Comparison of ENCODE assay signal across 7 mouse cellular contexts in genomic region chr5:114773780-114774179, GRCm38 (mm10). TPM values are rescaled to one million over a fixed set of nuclear protein-coding genes. Genes with fewer than 3 reads are reported as not detected.
A peak's percentile ranks its signal among the peaks of the same experiment; 100 is the strongest.
DNase-seq lines count a peak whose midpoint lies in the region; ATAC-seq and TF ChIP-seq lines count a peak whose summit lies in the region.

No protein-coding gene starts in this region.

- H3K27me3 ChIP-seq in lung, embryonic 14.5 days (ENCODE audit: insufficient read depth, low read length): no peaks in the 10 kb centered on the region
- no peaks in the 10 kb centered on the region for H3K27me3 ChIP-seq in embryonic facial prominence, embryonic 12.5 days
- H3K27me3 ChIP-seq in hindbrain, embryonic 12.5 days: no peaks in the 10 kb centered on the region

- intact Hi-C loops in gastrocnemius, postnatal 36 days (cut with DNase I): no loop called here

- peak overlapping the region; percentile 97 for H3K4me2 ChIP-seq in lung, embryonic 14.5 days
- H3K4me2 ChIP-seq in embryonic facial prominence, embryonic 12.5 days (replicated peaks): peak overlapping the region; percentile 73
- H3K4me2 ChIP-seq in hindbrain, embryonic 12.5 days (replicated peaks): peak overlapping the region; percentile 80

- H3K27ac ChIP-seq in lung, embryonic 14.5 days (ENCODE audit: low read depth): peak overlapping the region; percentile 91
- peak overlapping the region; percentile 92 for H3K27ac ChIP-seq in embryonic facial prominence, embryonic 12.5 days
- H3K27ac ChIP-seq in hindbrain, embryonic 12.5 days: peak overlapping the region; percentile 94

- H3K9me3 ChIP-seq in lung, embryonic 14.5 days (ENCODE audit: low read depth, low read length): no peaks in the 10 kb centered on the region
- no peaks in the 10 kb centered on the region for H3K9me3 ChIP-seq in embryonic facial prominence, embryonic 12.5 days
- H3K9me3 ChIP-seq in hindbrain, embryonic 12.5 days (replicated peaks): no peaks in the 10 kb centered on the region

- ATAC-seq in lung, embryonic 14.5 days (ENCODE audit: insufficient read depth): no peak
- ATAC-seq in embryonic facial prominence, embryonic 12.5 days (ENCODE audit: insufficient number of reproducible peaks, insufficient read depth, low FRiP score, low TSS enrichment): no peak
- 0 out of 2 replicates have a peak, but pooled peaks have one; percentile 6 for ATAC-seq in hindbrain, embryonic 12.5 days (ENCODE audit: low FRiP score)

- H3K36me3 ChIP-seq in lung, embryonic 14.5 days (ENCODE audit: insufficient read depth): no peaks in the 10 kb centered on the region
- H3K36me3 ChIP-seq in embryonic facial prominence, embryonic 12.5 days: no peaks in the 10 kb centered on the region
- H3K36me3 ChIP-seq in hindbrain, embryonic 12.5 days: no peaks in the 10 kb centered on the region

- H3K4me1 ChIP-seq in lung, embryonic 14.5 days (ENCODE audit: insufficient read depth): no peaks in the 10 kb centered on the region
- peaks cover 18% of the 10 kb centered on the region for H3K4me1 ChIP-seq in embryonic facial prominence, embryonic 12.5 days
- peaks cover 33% of the 10 kb centered on the region for H3K4me1 ChIP-seq in hindbrain, embryonic 12.5 days

- H3K4me3 ChIP-seq in lung, embryonic 14.5 days (ENCODE audit: low read depth, low read length): peak overlapping the region; percentile 84
- peak overlapping the region; percentile 99 for H3K4me3 ChIP-seq in embryonic facial prominence, embryonic 12.5 days
- H3K4me3 ChIP-seq in hindbrain, embryonic 12.5 days: peak overlapping the region; percentile 95

- H3K9ac ChIP-seq in lung, embryonic 14.5 days: peak overlapping the region; percentile 82
- peak overlapping the region; percentile 97 for H3K9ac ChIP-seq in embryonic facial prominence, embryonic 12.5 days
- H3K9ac ChIP-seq in hindbrain, embryonic 12.5 days: peak overlapping the region; percentile 94

- TF ChIP-seq CTCF in lung, embryonic 14.5 days (IDR thresholded peaks at IDR 0.05; ENCODE audit: low read depth): no peak

- WGBS in lung, embryonic 14.5 days: 1% methylated on average over 11 of the region's 11 CpGs
- WGBS in embryonic facial prominence, embryonic 12.5 days: 1% methylated on average over 11 of the region's 11 CpGs
- WGBS in hindbrain, embryonic 12.5 days: 4% methylated on average over 11 of the region's 11 CpGs

- DNase-seq in lung, embryonic 14.5 days: no peak
- no peak for DNase-seq in lung, postnatal 25 days (ENCODE audit: low spot score)
- DNase-seq in lung, postnatal 10 days: peak; percentile 21
- DNase-seq in thymus, postnatal 14 days: peak; percentile 51
- no peak for DNase-seq in gastrocnemius, postnatal 36 days

RNA-seq across cellular contexts. Expression of gene Ankrd13a, which starts 0.7 kb away (rescaled TPM):
- 83.2 and 86.4 TPM in 2 replicates for polyA plus RNA-seq in lung, embryonic 14.5 days (2014; fragmentation: Nextera tagmentation; extraction: Ambion mirVana)
- 60.5 and 63.9 TPM in 2 replicates for polyA plus RNA-seq in embryonic facial prominence, embryonic 12.5 days (2016; fragmentation: Nextera tagmentation; extraction: Ambion mirVana)
- polyA plus RNA-seq in hindbrain, embryonic 12.5 days (2016; fragmentation: Nextera tagmentation; extraction: Ambion mirVana): 80.2 and 81.9 TPM in 2 replicates
- total RNA-seq in gastrocnemius, postnatal 36 days (2021): 10 to 100 TPM; 18.8 to 21.4 TPM

RNA-seq across cellular contexts. Expression of gene Git2, which starts 1.5 kb away (rescaled TPM):
- 45.9 and 51.8 TPM in 2 replicates for polyA plus RNA-seq in lung, embryonic 14.5 days (2014; fragmentation: Nextera tagmentation; extraction: Ambion mirVana)
- polyA plus RNA-seq in embryonic facial prominence, embryonic 12.5 days (2016; fragmentation: Nextera tagmentation; extraction: Ambion mirVana): 48.2 and 52.6 TPM in 2 replicates
- 47.2 and 57.1 TPM in 2 replicates for polyA plus RNA-seq in hindbrain, embryonic 12.5 days (2016; fragmentation: Nextera tagmentation; extraction: Ambion mirVana)
- 10 to 100 TPM; 15.9 to 17.4 TPM for total RNA-seq in gastrocnemius, postnatal 36 days (2021)

RNA-seq across cellular contexts. Expression of gene 1500011B03Rik, which starts 49.5 kb away (rescaled TPM):
- polyA plus RNA-seq in lung, embryonic 14.5 days (2014; fragmentation: Nextera tagmentation; extraction: Ambion mirVana): 86.4 and 88.6 TPM in 2 replicates
- 109 and 113 TPM in 2 replicates for polyA plus RNA-seq in embryonic facial prominence, embryonic 12.5 days (2016; fragmentation: Nextera tagmentation; extraction: Ambion mirVana)
- polyA plus RNA-seq in hindbrain, embryonic 12.5 days (2016; fragmentation: Nextera tagmentation; extraction: Ambion mirVana): 165 TPM in 2 replicates
- 1 to 10 TPM; 4.9 to 5.2 TPM for total RNA-seq in gastrocnemius, postnatal 36 days (2021)

Comparison
In these comparisons a context has a peak if more than half of its experiments do, and no peak if none do; other contexts are left out.
1. DNase-seq: peak in lung, postnatal 10 days (single experiment) and thymus, postnatal 14 days (single experiment); none in lung, embryonic 14.5 days (single experiment), lung, postnatal 25 days (single experiment) and gastrocnemius, postnatal 36 days (0 of 2).
2. Peak in every context shown above with its lines, with median percentiles within 50 percentile points of each other: H3K27ac ChIP-seq, H3K4me2 ChIP-seq, H3K4me3 ChIP-seq and H3K9ac ChIP-seq.